Mouse (Mus musculus): Measurements from ENCODE around the gene Hmcn2. TPM values are rescaled to one million over a fixed set of nuclear protein-coding genes. Genes with fewer than 3 reads are reported as not detected.

Gene Hmcn2
- polyA plus RNA-seq, 1 experiment: 4.1 TPM

- Histone ChIP-seq H3K79me2 (ENCODE audit: control insufficient read depth, insufficient read depth) (no peaks in the 10 kb centered on the region), H3K4me3 (ENCODE audit: insufficient read depth, poor library complexity, severe bottlenecking) (no peak overlapping the region), H3K27me3 (ENCODE audit: control insufficient read depth, insufficient read depth, insufficient read length) (peaks cover 40% of the 10 kb centered on the region), H3K79me3 (ENCODE audit: low read depth) (no peaks in the 10 kb centered on the region), H3K36me3 (ENCODE audit: control insufficient read depth, insufficient read depth) (no peaks in the 10 kb centered on the region), H3ac (ENCODE audit: control insufficient read depth, insufficient read length, low read depth) (no peak overlapping the region)
- no peak for TF ChIP-seq USF1 (IDR thresholded peaks at IDR 0.05; ENCODE audit: low read depth)
- TF ChIP-seq FOSL1 (IDR thresholded peaks at IDR 0.05; ENCODE audit: insufficient read depth, low read length, poor library complexity, severe bottlenecking): no peak
- no peak for TF ChIP-seq MYOD1 (IDR thresholded peaks at IDR 0.05; ENCODE audit: control insufficient read depth, insufficient read length, low read depth)
- TF ChIP-seq CEBPB (IDR thresholded peaks at IDR 0.05; ENCODE audit: low read depth): no peak
- TF ChIP-seq MYOG (IDR thresholded peaks at IDR 0.05; ENCODE audit: control insufficient read depth, extremely low read depth, insufficient read length): no peak
- no peak for TF ChIP-seq MAX (IDR thresholded peaks at IDR 0.05)
- no peak for TF ChIP-seq CTCF (IDR thresholded peaks at IDR 0.05; ENCODE audit: control insufficient read depth, insufficient read depth, insufficient read length)
Measured at GRCm38 (mm10) chr2:31418021-31418420, 103.8 kb downstream of the Hmcn2 start.

GRCm38 (mm10) chr2:31418571-31418970 lies 104.4 kb downstream of the Hmcn2 start:
- no peaks in the 10 kb centered on the region for H3K79me2 ChIP-seq (ENCODE audit: control insufficient read depth, insufficient read depth)
- no peak for TF ChIP-seq MYOG (IDR thresholded peaks at IDR 0.05; ENCODE audit: control insufficient read depth, extremely low read depth, insufficient read length)
- TF ChIP-seq CTCF (IDR thresholded peaks at IDR 0.05; ENCODE audit: control insufficient read depth, insufficient read depth, insufficient read length): no peak
- TF ChIP-seq CEBPB (IDR thresholded peaks at IDR 0.05; ENCODE audit: low read depth): no peak
- no peak for TF ChIP-seq USF1 (IDR thresholded peaks at IDR 0.05; ENCODE audit: low read depth)
- TF ChIP-seq FOSL1 (IDR thresholded peaks at IDR 0.05; ENCODE audit: insufficient read depth, low read length, poor library complexity, severe bottlenecking): no peak
- no peak for TF ChIP-seq MYOD1 (IDR thresholded peaks at IDR 0.05; ENCODE audit: control insufficient read depth, insufficient read length, low read depth)
- no peak for TF ChIP-seq MAX (IDR thresholded peaks at IDR 0.05)
- no peaks in the 10 kb centered on the region for H3K36me3 ChIP-seq (ENCODE audit: control insufficient read depth, insufficient read depth)
- H3K27me3 ChIP-seq (ENCODE audit: control insufficient read depth, insufficient read depth, insufficient read length): peaks cover 38% of the 10 kb centered on the region
- no peak overlapping the region for H3ac ChIP-seq (ENCODE audit: control insufficient read depth, insufficient read length, low read depth)
- H3K79me3 ChIP-seq (ENCODE audit: low read depth): no peaks in the 10 kb centered on the region
- H3K4me3 ChIP-seq (ENCODE audit: insufficient read depth, poor library complexity, severe bottlenecking): no peak overlapping the region

GRCm38 (mm10) chr2:31420914-31421313 lies 106.7 kb downstream of the Hmcn2 start:
- Histone ChIP-seq H3K79me3 (ENCODE audit: low read depth) (no peaks in the 10 kb centered on the region), H3K27me3 (ENCODE audit: control insufficient read depth, insufficient read depth, insufficient read length) (peaks cover 47% of the 10 kb centered on the region)

GRCm38 (mm10) chr2:31422576-31422975 lies 108.4 kb downstream of the Hmcn2 start:
- H3ac ChIP-seq (ENCODE audit: control insufficient read depth, insufficient read length, low read depth): no peak overlapping the region
- TF ChIP-seq CTCF (IDR thresholded peaks at IDR 0.05; ENCODE audit: control insufficient read depth, insufficient read depth, insufficient read length) (no peak), CEBPB (IDR thresholded peaks at IDR 0.05; ENCODE audit: low read depth) (no peak), FOSL1 (IDR thresholded peaks at IDR 0.05; ENCODE audit: insufficient read depth, low read length, poor library complexity, severe bottlenecking) (no peak), MYOD1 (IDR thresholded peaks at IDR 0.05; ENCODE audit: control insufficient read depth, insufficient read length, low read depth) (no peak), USF1 (IDR thresholded peaks at IDR 0.05; ENCODE audit: low read depth) (no peak), MYOG (IDR thresholded peaks at IDR 0.05; ENCODE audit: control insufficient read depth, extremely low read depth, insufficient read length) (no peak), MAX (IDR thresholded peaks at IDR 0.05) (no peak)
- H3K27me3 ChIP-seq (ENCODE audit: control insufficient read depth, insufficient read depth, insufficient read length): peaks cover 58% of the 10 kb centered on the region
- no peaks in the 10 kb centered on the region for H3K79me2 ChIP-seq (ENCODE audit: control insufficient read depth, insufficient read depth)
- no peaks in the 10 kb centered on the region for H3K36me3 ChIP-seq (ENCODE audit: control insufficient read depth, insufficient read depth)
- no peaks in the 10 kb centered on the region for H3K79me3 ChIP-seq (ENCODE audit: low read depth)
- H3K4me3 ChIP-seq (ENCODE audit: insufficient read depth, poor library complexity, severe bottlenecking): no peak overlapping the region

More at GRCm38 (mm10) chr2:31420914-31421313, 106.7 kb downstream of the Hmcn2 start:
- Histone ChIP-seq H3ac (ENCODE audit: control insufficient read depth, insufficient read length, low read depth) (no peak overlapping the region), H3K4me3 (ENCODE audit: insufficient read depth, poor library complexity, severe bottlenecking) (no peak overlapping the region), H3K79me2 (ENCODE audit: control insufficient read depth, insufficient read depth) (no peaks in the 10 kb centered on the region), H3K36me3 (ENCODE audit: control insufficient read depth, insufficient read depth) (no peaks in the 10 kb centered on the region)
- no peak for TF ChIP-seq FOSL1 (IDR thresholded peaks at IDR 0.05; ENCODE audit: insufficient read depth, low read length, poor library complexity, severe bottlenecking)
- no peak for TF ChIP-seq MAX (IDR thresholded peaks at IDR 0.05)
- TF ChIP-seq MYOD1 (IDR thresholded peaks at IDR 0.05; ENCODE audit: control insufficient read depth, insufficient read length, low read depth): no peak
- no peak for TF ChIP-seq CEBPB (IDR thresholded peaks at IDR 0.05; ENCODE audit: low read depth)
- TF ChIP-seq CTCF (IDR thresholded peaks at IDR 0.05; ENCODE audit: control insufficient read depth, insufficient read depth, insufficient read length): no peak
- TF ChIP-seq MYOG (IDR thresholded peaks at IDR 0.05; ENCODE audit: control insufficient read depth, extremely low read depth, insufficient read length): no peak
- no peak for TF ChIP-seq USF1 (IDR thresholded peaks at IDR 0.05; ENCODE audit: low read depth)

- Histone ChIP-seq H3K36me3 (ENCODE audit: control insufficient read depth, insufficient read depth) (no peaks in the 10 kb centered on the region), H3K4me3 (ENCODE audit: insufficient read depth, poor library complexity, severe bottlenecking) (no peak overlapping the region), H3K79me3 (ENCODE audit: low read depth) (no peaks in the 10 kb centered on the region), H3K27me3 (ENCODE audit: control insufficient read depth, insufficient read depth, insufficient read length) (peaks cover 75% of the 10 kb centered on the region), H3K79me2 (ENCODE audit: control insufficient read depth, insufficient read depth) (no peaks in the 10 kb centered on the region), H3ac (ENCODE audit: control insufficient read depth, insufficient read length, low read depth) (no peak overlapping the region)
- TF ChIP-seq FOSL1 (IDR thresholded peaks at IDR 0.05; ENCODE audit: insufficient read depth, low read length, poor library complexity, severe bottlenecking) (no peak), MYOG (IDR thresholded peaks at IDR 0.05; ENCODE audit: control insufficient read depth, extremely low read depth, insufficient read length) (no peak), MYOD1 (IDR thresholded peaks at IDR 0.05; ENCODE audit: control insufficient read depth, insufficient read length, low read depth) (no peak), USF1 (IDR thresholded peaks at IDR 0.05; ENCODE audit: low read depth) (no peak)
Measured at GRCm38 (mm10) chr2:31431477-31431876, 117.3 kb downstream of the Hmcn2 start.

- Histone ChIP-seq H3K4me3 (ENCODE audit: insufficient read depth, poor library complexity, severe bottlenecking) (no peak overlapping the region), H3K36me3 (ENCODE audit: control insufficient read depth, insufficient read depth) (no peaks in the 10 kb centered on the region), H3K79me3 (ENCODE audit: low read depth) (no peaks in the 10 kb centered on the region), H3K79me2 (ENCODE audit: control insufficient read depth, insufficient read depth) (no peaks in the 10 kb centered on the region), H3ac (ENCODE audit: control insufficient read depth, insufficient read length, low read depth) (no peak overlapping the region), H3K27me3 (ENCODE audit: control insufficient read depth, insufficient read depth, insufficient read length) (peaks cover 43% of the 10 kb centered on the region)
- no peak for TF ChIP-seq CEBPB (IDR thresholded peaks at IDR 0.05; ENCODE audit: low read depth)
- TF ChIP-seq MYOG (IDR thresholded peaks at IDR 0.05; ENCODE audit: control insufficient read depth, extremely low read depth, insufficient read length): no peak
- TF ChIP-seq MAX (IDR thresholded peaks at IDR 0.05): no peak
- TF ChIP-seq MYOD1 (IDR thresholded peaks at IDR 0.05; ENCODE audit: control insufficient read depth, insufficient read length, low read depth): no peak
- no peak for TF ChIP-seq USF1 (IDR thresholded peaks at IDR 0.05; ENCODE audit: low read depth)
- TF ChIP-seq CTCF (IDR thresholded peaks at IDR 0.05; ENCODE audit: control insufficient read depth, insufficient read depth, insufficient read length): no peak
- TF ChIP-seq FOSL1 (IDR thresholded peaks at IDR 0.05; ENCODE audit: insufficient read depth, low read length, poor library complexity, severe bottlenecking): no peak
Measured at GRCm38 (mm10) chr2:31434746-31435145, 120.5 kb downstream of the Hmcn2 start.

Data from C2C12 (cell line).